Mouse (Mus musculus) heart, embryonic 16.5 days (tissue): ENCODE measurements around the gene Grin3b. TPM values are rescaled to one million over a fixed set of nuclear protein-coding genes. Genes with fewer than 3 reads are reported as not detected.

Experiments
- ATAC-seq: fragments of 200-750 bp; cut with Nextera tagmentation; replicated peaks from 2 replicates; pipeline ENCODE4 v1.8.0; 2017; ENCODE audit warnings: moderate number of reproducible peaks; ENCODE audit not compliant: insufficient read depth, low FRiP score; ENCODE audit errors: extremely low read depth
- H3K27ac ChIP-seq: fragments of 300-500 bp; sonication (generic); 2 replicates; pipeline ENCODE4 v1.5.1; 2014; ENCODE audit warnings: mild to moderate bottlenecking, low read length, control low read depth, moderate library complexity
- H3K27me3 ChIP-seq: fragments of 300-500 bp; sonication (generic); 2 replicates; pipeline ENCODE4 v1.6.1; 2014; ENCODE audit warnings: low read length, mixed read lengths; ENCODE audit not compliant: control insufficient read depth, insufficient read depth
- H3K36me3 ChIP-seq: fragments of 300-500 bp; sonication (generic); 2 replicates; pipeline ENCODE4 v1.6.1; 2014; ENCODE audit not compliant: control insufficient read depth, insufficient read depth
- H3K4me1 ChIP-seq: fragments of 300-500 bp; sonication (generic); 2 replicates; pipeline ENCODE4 v1.6.1; 2014; ENCODE audit warnings: low read length, mixed read lengths; ENCODE audit not compliant: control insufficient read depth, insufficient read depth
- H3K4me2 ChIP-seq: fragments of 300-500 bp; sonication (generic); 2 replicates; pipeline ENCODE4 v1.6.1; 2014; ENCODE audit warnings: low read depth, mild to moderate bottlenecking, control low read depth, low read length
- H3K4me3 ChIP-seq: fragments of 300-500 bp; sonication (generic); 2 replicates; pipeline ENCODE4 v1.5.1; 2014; ENCODE audit warnings: mild to moderate bottlenecking, control low read depth, low read length
- H3K9ac ChIP-seq: fragments of 300-500 bp; sonication (generic); 2 replicates; pipeline ENCODE4 v1.6.1; 2014; ENCODE audit warnings: low read length, control low read depth
- H3K9me3 ChIP-seq: fragments of 300-500 bp; sonication (generic); replicated peaks from 2 replicates; pipeline ENCODE4 v1.6.1; 2016; ENCODE audit warnings: low read length; ENCODE audit not compliant: control insufficient read depth
- WGBS: fragments of 180-500 bp; shearing (Covaris S2); extraction: QIAGEN DNeasy Blood & Tissue Kit; methylation state at CpG from one replicate; pipeline ENCODE4 v1.1.7; 2014; 5-methylcytosine and 5-hydroxymethylcytosine counted together
- polyA plus RNA-seq: library from polyadenylated mRNA; unstranded; fragments of >200 nt; fragmentation: Nextera tagmentation; extraction: Ambion mirVana; gene quantifications from 2 replicates; pipeline ENCODE4 v1.2.1, GENCODE M21; 2015

The Grin3b gene
- polyA plus RNA-seq, 1 experiment from 2014 or later: 0.25 TPM

GRCm38 (mm10) chr10:80013609-80014008, 43.1 kb downstream of the Grin3b start:
- peaks cover 22% of the 10 kb centered on the region for H3K27me3 ChIP-seq
- ATAC-seq: no peak
- no peak overlapping the region for H3K4me2 ChIP-seq
- peaks cover 27% of the 10 kb centered on the region for H3K36me3 ChIP-seq
- no peak overlapping the region for H3K27ac ChIP-seq
- 54% methylated on average over 25 of the region's 25 CpGs for WGBS
- H3K4me1 ChIP-seq: peaks cover under 1% of the 10 kb centered on the region
- no peak overlapping the region for H3K9ac ChIP-seq
- H3K4me3 ChIP-seq: no peak overlapping the region
- H3K9me3 ChIP-seq: peaks cover 12% of the 10 kb centered on the region

GRCm38 (mm10) chr10:80014484-80015290, 44.2 kb downstream of the Grin3b start:
- 26% methylated on average over 28 of the region's 28 CpGs for WGBS
- H3K27me3 ChIP-seq: peaks cover 22% of the 10 kb centered on the region
- no peak for ATAC-seq
- no peak overlapping the region for H3K27ac ChIP-seq
- H3K4me1 ChIP-seq: peaks cover 7% of the 10 kb centered on the region
- H3K4me3 ChIP-seq: no peak overlapping the region
- no peak overlapping the region for H3K4me2 ChIP-seq
- H3K9me3 ChIP-seq: peaks cover 12% of the 10 kb centered on the region
- peaks cover 22% of the 10 kb centered on the region for H3K36me3 ChIP-seq
- no peak overlapping the region for H3K9ac ChIP-seq

GRCm38 (mm10) chr10:80015583-80015982, 45.1 kb downstream of the Grin3b start:
- Histone ChIP-seq H3K4me2 (no peak overlapping the region), H3K36me3 (peaks cover 15% of the 10 kb centered on the region), H3K27ac (no peak overlapping the region), H3K9ac (no peak overlapping the region), H3K27me3 (peaks cover 22% of the 10 kb centered on the region), H3K4me1 (peaks cover 7% of the 10 kb centered on the region), H3K9me3 (peaks cover 8% of the 10 kb centered on the region), H3K4me3 (no peak overlapping the region)
- ATAC-seq: no peak
- WGBS: 66% methylated on average over 10 of the region's 10 CpGs

- peak within 1 kb of the TSS; percentile 29; the same call in 1 of the 2 replicates for H3K27ac ChIP-seq
- no peaks in the 10 kb centered on the region; the same call in 1 of the 2 replicates for H3K9me3 ChIP-seq
- H3K4me1 ChIP-seq: peaks cover 7% of the 10 kb centered on the region
- peak within 1 kb of the TSS; percentile 53; the same call in 1 of the 2 replicates for H3K9ac ChIP-seq
- H3K4me2 ChIP-seq: 0 out of 2 replicates have a peak within 1 kb of the TSS, but pooled peaks have one; percentile 15
- H3K27me3 ChIP-seq: peaks cover 22% of the 10 kb centered on the region
- WGBS: 60% methylated on average over 11 of the region's 11 CpGs
- peak; percentile 45; the same call in 1 of the 2 replicates for ATAC-seq
- peak within 1 kb of the TSS; percentile 47 for H3K4me3 ChIP-seq
- peaks cover 5% of the 10 kb centered on the region for H3K36me3 ChIP-seq
These were observed 46.0 kb downstream of the Grin3b start, which contains the start of gene Arhgap45 for GRCm38 (mm10) chr10:80016511-80016910. TSS of gene Arhgap45 (plus strand) at chr10:80016653.

- Histone ChIP-seq H3K4me1 (peaks cover 7% of the 10 kb centered on the region), H3K27me3 (peaks cover 22% of the 10 kb centered on the region), H3K4me2 (0 out of 2 replicates have a peak overlapping the region, but pooled peaks have one; percentile 15), H3K9ac (peak overlapping the region; percentile 53; the same call in 1 of the 2 replicates), H3K9me3 (no peaks in the 10 kb centered on the region), H3K4me3 (peak overlapping the region; percentile 47), H3K36me3 (peaks cover 1% of the 10 kb centered on the region; the same call in 1 of the 2 replicates), H3K27ac (peak overlapping the region; percentile 29; the same call in 1 of the 2 replicates)
- 81% methylated on average over 10 of the region's 10 CpGs for WGBS
- ATAC-seq: no peak
These were observed 46.4 kb downstream of the Grin3b start for GRCm38 (mm10) chr10:80016931-80017330.

- Histone ChIP-seq H3K36me3 (no peaks in the 10 kb centered on the region), H3K27ac (peak overlapping the region; percentile 66; the same call in 1 of the 2 replicates), H3K4me1 (peaks cover 7% of the 10 kb centered on the region), H3K27me3 (peaks cover 22% of the 10 kb centered on the region), H3K4me2 (0 out of 2 replicates have a peak overlapping the region, but pooled peaks have one; percentile 26), H3K9ac (no peak overlapping the region; the same call in 1 of the 2 replicates), H3K4me3 (peak overlapping the region; percentile 47), H3K9me3 (no peaks in the 10 kb centered on the region)
- 51% methylated on average over 3 of the region's 3 CpGs for WGBS
- ATAC-seq: no peak
These were observed 46.8 kb downstream of the Grin3b start for GRCm38 (mm10) chr10:80017361-80017760.

- Histone ChIP-seq H3K36me3 (no peaks in the 10 kb centered on the region), H3K9ac (peak overlapping the region; percentile 43; the same call in 1 of the 2 replicates), H3K4me2 (peak overlapping the region; percentile 26; the same call in 1 of the 2 replicates), H3K27ac (peak overlapping the region; percentile 66), H3K9me3 (no peaks in the 10 kb centered on the region), H3K4me1 (peaks cover 7% of the 10 kb centered on the region), H3K4me3 (peak overlapping the region; percentile 44), H3K27me3 (peaks cover 22% of the 10 kb centered on the region)
- WGBS: 77% methylated on average over 14 of the region's 14 CpGs
- ATAC-seq: no peak
These were observed 47.3 kb downstream of the Grin3b start for GRCm38 (mm10) chr10:80017771-80018170.

GRCm38 (mm10) chr10:80018739-80019297, 48.3 kb downstream of the Grin3b start:
- H3K9me3 ChIP-seq: no peaks in the 10 kb centered on the region; the same call in 1 of the 2 replicates
- H3K4me3 ChIP-seq: peak overlapping the region; percentile 36
- H3K9ac ChIP-seq: peak overlapping the region; percentile 61
- H3K36me3 ChIP-seq: no peaks in the 10 kb centered on the region
- 7% methylated on average over 14 of the region's 15 CpGs for WGBS
- peak; percentile 61 for ATAC-seq
- H3K4me1 ChIP-seq: peaks cover 7% of the 10 kb centered on the region
- H3K27me3 ChIP-seq: peaks cover 14% of the 10 kb centered on the region
- H3K27ac ChIP-seq: peak overlapping the region; percentile 40
- peak overlapping the region; percentile 46 for H3K4me2 ChIP-seq
